Mouse (Mus musculus) embryo, embryonic 11.5 days (tissue): ENCODE results near the gene Gm45062.

Source experiments
- DNase-seq: peaks from one replicate; pipeline ENCODE4 v3.0.0-alpha.2; 2012; ENCODE audit warnings: low read depth, low spot score

The Gm45062 gene

GRCm38 (mm10) chr6:8619582-8620350 lies 360.5 kb downstream of the Gm45062 start:
- DNase-seq = no peak

GRCm38 (mm10) chr6:8623045-8623444 lies 363.8 kb downstream of the Gm45062 start:
- DNase-seq = no peak

- DNase-seq = no peak
These were observed 369.0 kb downstream of the Gm45062 start for GRCm38 (mm10) chr6:8628226-8628625.

- no peak for DNase-seq
These were observed 369.5 kb downstream of the Gm45062 start for GRCm38 (mm10) chr6:8628715-8629267.

GRCm38 (mm10) chr6:8630531-8630930 lies 371.3 kb downstream of the Gm45062 start:
- no peak for DNase-seq

GRCm38 (mm10) chr6:8631362-8631761 lies 372.1 kb downstream of the Gm45062 start:
- DNase-seq = no peak

- no peak for DNase-seq
These were observed 372.9 kb downstream of the Gm45062 start for GRCm38 (mm10) chr6:8631986-8632632.

GRCm38 (mm10) chr6:8632701-8633100 lies 373.5 kb downstream of the Gm45062 start:
- DNase-seq = no peak

- DNase-seq = no peak
These were observed 378.9 kb downstream of the Gm45062 start for GRCm38 (mm10) chr6:8638122-8638521.

GRCm38 (mm10) chr6:8638899-8639298 lies 379.6 kb downstream of the Gm45062 start:
- no peak for DNase-seq

GRCm38 (mm10) chr6:8639526-8639925 lies 380.3 kb downstream of the Gm45062 start:
- DNase-seq = no peak

- no peak for DNase-seq
These were observed 381.6 kb downstream of the Gm45062 start for GRCm38 (mm10) chr6:8640863-8641262.

- no peak for DNase-seq
These were observed 385.5 kb downstream of the Gm45062 start for GRCm38 (mm10) chr6:8644703-8645102.

- DNase-seq = no peak
These were observed 386.5 kb downstream of the Gm45062 start for GRCm38 (mm10) chr6:8645708-8646107.
